11 mouse cellular contexts compared by ENCODE assay signal in the genomic region with DNA sequence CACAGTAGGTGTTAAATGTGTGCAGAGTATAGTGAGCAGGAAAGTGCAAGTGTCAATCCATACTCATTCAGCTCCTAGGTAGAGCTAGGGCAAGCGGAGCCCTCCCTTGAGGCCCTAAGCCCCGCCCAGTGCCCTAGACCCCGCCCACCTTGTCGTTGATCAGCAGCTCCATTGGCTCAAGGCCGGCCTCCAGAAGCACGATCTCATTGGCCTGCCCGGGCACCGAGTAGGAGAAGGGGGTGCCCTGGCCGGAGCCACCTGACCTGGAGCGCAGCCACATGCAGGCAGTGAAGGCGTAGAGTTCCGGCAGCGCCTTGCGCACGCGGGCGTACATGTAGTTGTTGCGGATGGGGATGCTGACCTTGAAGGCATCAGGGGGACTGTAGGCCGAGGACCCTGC. TPM values are rescaled to one million over a fixed set of nuclear protein-coding genes. Genes with fewer than 3 reads are reported as not detected.
A peak's percentile ranks its signal among the peaks of the same experiment; 100 is the strongest.
DNase-seq lines count a peak whose midpoint lies in the region; ATAC-seq and TF ChIP-seq lines count a peak whose summit lies in the region.
"Had no signal": no experiment of that assay in that cellular context is flagged by ENCODE, and none has a peak within 500 bp of the region (broad histone marks: within the 10 kb centered on the region; RNA-seq: fewer than 3 reads in every experiment).

No protein-coding gene starts in this region.

- H3K4me3 ChIP-seq in heart, embryonic 10.5 days, result no peak overlapping the region
- no peak overlapping the region for H3K4me3 ChIP-seq in heart, adult 2 months
- H3K4me3 ChIP-seq in midbrain, embryonic 12.5 days, result no peak overlapping the region
- no peak overlapping the region for H3K4me3 ChIP-seq in midbrain, embryonic 16.5 days (ENCODE audit: low read depth, low read length)
- H3K4me3 ChIP-seq in forebrain, embryonic 13.5 days, result no peak overlapping the region
- H3K4me3 ChIP-seq in stomach, postnatal 0 days (ENCODE audit: low read depth, low read length), result no peak overlapping the region
- H3K4me3 ChIP-seq: limb, embryonic 13.5 days; neural tube, embryonic 13.5 days had no signal

- no peak overlapping the region for H3K9ac ChIP-seq in heart, adult 2 months (ENCODE audit: low read depth, low read length)
- H3K9ac ChIP-seq in midbrain, embryonic 12.5 days (replicated peaks), result no peak overlapping the region
- no peak overlapping the region for H3K9ac ChIP-seq in midbrain, embryonic 16.5 days (ENCODE audit: low read depth, low read length)
- H3K9ac ChIP-seq in forebrain, embryonic 13.5 days, result no peak overlapping the region
- no peak overlapping the region for H3K9ac ChIP-seq in stomach, postnatal 0 days (ENCODE audit: low read length)
- H3K9ac ChIP-seq: limb, embryonic 13.5 days; neural tube, embryonic 13.5 days had no signal

- no peaks in the 10 kb centered on the region for H3K36me3 ChIP-seq in heart, embryonic 10.5 days
- no peaks in the 10 kb centered on the region for H3K36me3 ChIP-seq in heart, adult 2 months (ENCODE audit: control insufficient read depth, insufficient read depth, low read length)
- no peaks in the 10 kb centered on the region for H3K36me3 ChIP-seq in midbrain, embryonic 12.5 days
- peaks cover 2% of the 10 kb centered on the region; the same call in 1 of the 2 replicates for H3K36me3 ChIP-seq in midbrain, embryonic 16.5 days (ENCODE audit: control insufficient read depth, insufficient read depth, low read length)
- no peaks in the 10 kb centered on the region for H3K36me3 ChIP-seq in forebrain, embryonic 13.5 days (ENCODE audit: poor library complexity, severe bottlenecking)
- H3K36me3 ChIP-seq in stomach, postnatal 0 days (ENCODE audit: control insufficient read depth, insufficient read depth, low read length), result no peaks in the 10 kb centered on the region
- H3K36me3 ChIP-seq: limb, embryonic 13.5 days had no signal

- H3K9me3 ChIP-seq in heart, embryonic 10.5 days, result no peaks in the 10 kb centered on the region
- no peaks in the 10 kb centered on the region for H3K9me3 ChIP-seq in midbrain, embryonic 12.5 days
- H3K9me3 ChIP-seq in midbrain, embryonic 16.5 days (replicated peaks; ENCODE audit: control insufficient read depth, low read length, poor library complexity, severe bottlenecking), result no peaks in the 10 kb centered on the region
- H3K9me3 ChIP-seq in forebrain, embryonic 13.5 days (replicated peaks), result no peaks in the 10 kb centered on the region
- no peaks in the 10 kb centered on the region for H3K9me3 ChIP-seq in stomach, postnatal 0 days (ENCODE audit: control insufficient read depth, low read length)
- H3K9me3 ChIP-seq: limb, embryonic 13.5 days; neural tube, embryonic 13.5 days had no signal

- no peaks in the 10 kb centered on the region for H3K79me2 ChIP-seq in heart, adult 2 months (replicated peaks; ENCODE audit: control insufficient read depth, insufficient read depth, low read length)

- H3K4me2 ChIP-seq in midbrain, embryonic 12.5 days (replicated peaks), result peak overlapping the region; percentile 30; the same call in 1 of the 2 replicates
- H3K4me2 ChIP-seq in midbrain, embryonic 16.5 days (ENCODE audit: low read length), result no peak overlapping the region
- peak overlapping the region; percentile 14 for H3K4me2 ChIP-seq in forebrain, embryonic 13.5 days
- H3K4me2 ChIP-seq in stomach, postnatal 0 days (replicated peaks; ENCODE audit: low read depth), result no peak overlapping the region
- H3K4me2 ChIP-seq: limb, embryonic 13.5 days; neural tube, embryonic 13.5 days had no signal

- no peak for TF ChIP-seq EP300 in heart, adult 2 months (IDR thresholded peaks at IDR 0.05; ENCODE audit: insufficient read depth, low read depth, low read length)
- no peak for TF ChIP-seq EP300 in stomach, postnatal 0 days (optimal IDR thresholded peaks at IDR 0.05)

- peak; percentile 76 for DNase-seq in heart, embryonic 10.5 days (ENCODE audit: low spot score)
- no peak for DNase-seq in heart, adult 2 months
- peak; percentile 30 for DNase-seq in stomach, postnatal 0 days (ENCODE audit: low spot score)
- no peak for DNase-seq in heart, adult 8-10 months (ENCODE audit: low spot score)
- no peak for DNase-seq in heart, postnatal 25 days (ENCODE audit: low spot score)

- H3K4me1 ChIP-seq in heart, embryonic 10.5 days, result peaks cover 10% of the 10 kb centered on the region; the same call in 1 of the 2 replicates
- no peaks in the 10 kb centered on the region for H3K4me1 ChIP-seq in heart, adult 2 months (ENCODE audit: control insufficient read depth, insufficient read depth, low read length)
- H3K4me1 ChIP-seq in midbrain, embryonic 12.5 days, result peaks cover 12% of the 10 kb centered on the region
- H3K4me1 ChIP-seq in midbrain, embryonic 16.5 days (ENCODE audit: control insufficient read depth, insufficient read depth, low read length), result no peaks in the 10 kb centered on the region; the same call in 1 of the 2 replicates
- H3K4me1 ChIP-seq in forebrain, embryonic 13.5 days, result peaks cover 7% of the 10 kb centered on the region; the same call in 1 of the 2 replicates
- H3K4me1 ChIP-seq in stomach, postnatal 0 days (replicated peaks; ENCODE audit: control insufficient read depth, insufficient read depth), result no peaks in the 10 kb centered on the region
- H3K4me1 ChIP-seq: limb, embryonic 13.5 days had no signal

- ATAC-seq in midbrain, embryonic 12.5 days (ENCODE audit: low FRiP score, low read depth), result peak; percentile 47; the same call in 1 of the 2 replicates
- no peak for ATAC-seq in midbrain, embryonic 16.5 days
- ATAC-seq in forebrain, embryonic 13.5 days, result no peak
- ATAC-seq in stomach, postnatal 0 days (ENCODE audit: low FRiP score, low TSS enrichment), result no peak; the same call in 1 of the 2 replicates

- no peak for TF ChIP-seq POLR2A in heart, adult 2 months (IDR thresholded peaks at IDR 0.05; ENCODE audit: insufficient read depth, low read depth, low read length)

- no peak for TF ChIP-seq CTCF in heart, adult 2 months (IDR thresholded peaks at IDR 0.05)
- no peak for TF ChIP-seq CTCF in stomach, postnatal 0 days (IDR thresholded peaks at IDR 0.05; ENCODE audit: low read depth)

- no peak overlapping the region for H3K27ac ChIP-seq in heart, embryonic 10.5 days
- no peak overlapping the region for H3K27ac ChIP-seq in heart, adult 2 months
- no peak overlapping the region for H3K27ac ChIP-seq in midbrain, embryonic 12.5 days (replicated peaks)
- no peak overlapping the region for H3K27ac ChIP-seq in midbrain, embryonic 16.5 days (ENCODE audit: low read length)
- H3K27ac ChIP-seq in forebrain, embryonic 13.5 days, result no peak overlapping the region
- no peak overlapping the region for H3K27ac ChIP-seq in stomach, postnatal 0 days (replicated peaks)
- H3K27ac ChIP-seq: limb, embryonic 13.5 days; neural tube, embryonic 13.5 days had no signal

- H3K27me3 ChIP-seq in heart, embryonic 10.5 days (ENCODE audit: insufficient read depth, poor library complexity, severe bottlenecking), result peaks cover 89% of the 10 kb centered on the region
- no peaks in the 10 kb centered on the region for H3K27me3 ChIP-seq in heart, adult 2 months (ENCODE audit: control insufficient read depth, insufficient read depth, low read length)
- H3K27me3 ChIP-seq in midbrain, embryonic 12.5 days, result peaks cover 50% of the 10 kb centered on the region
- H3K27me3 ChIP-seq in midbrain, embryonic 16.5 days (ENCODE audit: control insufficient read depth, insufficient read depth, low read depth, low read length), result no peaks in the 10 kb centered on the region
- 0 out of 2 replicates have a peak, but pooled peaks cover 3% of the 10 kb centered on the region for H3K27me3 ChIP-seq in forebrain, embryonic 13.5 days
- no peaks in the 10 kb centered on the region for H3K27me3 ChIP-seq in stomach, postnatal 0 days (ENCODE audit: control insufficient read depth, insufficient read depth, low read length)

- WGBS in heart, embryonic 10.5 days, result 20% methylated on average over 19 of the region's 19 CpGs
- 35% methylated on average over 19 of the region's 19 CpGs for WGBS in heart, adult 2 months
- WGBS in midbrain, embryonic 12.5 days, result 23% methylated on average over 19 of the region's 19 CpGs
- 23% methylated on average over 19 of the region's 19 CpGs for WGBS in midbrain, embryonic 16.5 days
- WGBS in forebrain, embryonic 13.5 days, result 21% methylated on average over 19 of the region's 19 CpGs
- WGBS in stomach, postnatal 0 days, result 31% methylated on average over 19 of the region's 19 CpGs

- intact Hi-C loops in heart, adult 2 months (cut with DNase I), result no loop called here
- intact Hi-C loops in heart, postnatal 25 days (cut with DNase I), result no loop called here

RNA-seq across cellular contexts. Expression of gene Nptxr, which starts 12.1 kb away (rescaled TPM):
- polyA plus RNA-seq in heart, embryonic 10.5 days (2016; fragmentation: Nextera tagmentation; extraction: Ambion mirVana), result 1.1 and 1.2 TPM in 2 replicates
- total RNA-seq in heart, adult 2 months (2021), result 1 to 10 TPM; 1.5 to 1.7 TPM
- 1.3 and 1.6 TPM in 2 replicates for polyA plus RNA-seq in heart, adult 2 months (2012; rRNA removed)
- 8.7 and 11.7 TPM in 2 replicates for polyA plus RNA-seq in midbrain, embryonic 12.5 days (2016; fragmentation: Nextera tagmentation; extraction: Ambion mirVana)
- 55.0 and 62.1 TPM in 2 replicates for polyA plus RNA-seq in midbrain, embryonic 16.5 days (2015; fragmentation: Nextera tagmentation; extraction: Ambion mirVana)
- polyA plus RNA-seq in forebrain, embryonic 13.5 days (2015; fragmentation: Nextera tagmentation; extraction: Ambion mirVana), result 7.9 and 8.3 TPM in 2 replicates
- polyA plus RNA-seq in stomach, postnatal 0 days (2015; fragmentation: Nextera tagmentation; extraction: Ambion mirVana), result 2.0 and 2.5 TPM in 2 replicates
- total RNA-seq in heart, adult 8-10 months (2022), result 1 to 10 TPM; 1.3 to 2.0 (median 1.8) TPM
- 1 to 10 TPM; 1.5 to 1.8 TPM for total RNA-seq in heart, postnatal 25 days (2021)

RNA-seq across cellular contexts. Expression of gene Dnal4, which starts 14.8 kb away (rescaled TPM):
- polyA plus RNA-seq in heart, embryonic 10.5 days (2016; fragmentation: Nextera tagmentation; extraction: Ambion mirVana), result 37.3 and 48.0 TPM in 2 replicates
- total RNA-seq in heart, adult 2 months (2021), result 10 to 100 TPM; 19.3 to 21.7 TPM
- 43.0 and 46.8 TPM in 2 replicates for polyA plus RNA-seq in heart, adult 2 months (2012; rRNA removed)
- polyA plus RNA-seq in midbrain, embryonic 12.5 days (2016; fragmentation: Nextera tagmentation; extraction: Ambion mirVana), result 72.4 and 77.9 TPM in 2 replicates
- polyA plus RNA-seq in midbrain, embryonic 16.5 days (2015; fragmentation: Nextera tagmentation; extraction: Ambion mirVana), result 69.0 and 76.5 TPM in 2 replicates
- 90.6 and 94.0 TPM in 2 replicates for polyA plus RNA-seq in forebrain, embryonic 13.5 days (2015; fragmentation: Nextera tagmentation; extraction: Ambion mirVana)
- 30.5 and 31.4 TPM in 2 replicates for polyA plus RNA-seq in stomach, postnatal 0 days (2015; fragmentation: Nextera tagmentation; extraction: Ambion mirVana)
- 10 to 100 TPM; 21.0 to 25.3 (median 21.7) TPM for total RNA-seq in heart, adult 8-10 months (2022)
- 10 to 100 TPM; 20.5 to 22.9 TPM for total RNA-seq in heart, postnatal 25 days (2021)

RNA-seq across cellular contexts. Expression of gene Npcd, which starts 41.6 kb away (rescaled TPM):
- not detected in 2 replicates for polyA plus RNA-seq in heart, embryonic 10.5 days (2016; fragmentation: Nextera tagmentation; extraction: Ambion mirVana)
- under 1 TPM; 0.29 to 0.30 TPM for total RNA-seq in heart, adult 2 months (2021)
- polyA plus RNA-seq in heart, adult 2 months (2012; rRNA removed), result 0.31 TPM in 1 of 2 replicates, not detected in the other
- 0.45 TPM in 1 of 2 replicates, not detected in the other for polyA plus RNA-seq in midbrain, embryonic 12.5 days (2016; fragmentation: Nextera tagmentation; extraction: Ambion mirVana)
- polyA plus RNA-seq in midbrain, embryonic 16.5 days (2015; fragmentation: Nextera tagmentation; extraction: Ambion mirVana), result 0.74 and 1.3 TPM in 2 replicates
- not detected in 2 replicates for polyA plus RNA-seq in forebrain, embryonic 13.5 days (2015; fragmentation: Nextera tagmentation; extraction: Ambion mirVana)
- polyA plus RNA-seq in stomach, postnatal 0 days (2015; fragmentation: Nextera tagmentation; extraction: Ambion mirVana), result 0.81 TPM in 1 of 2 replicates, not detected in the other
- total RNA-seq in heart, adult 8-10 months (2022), result under 1 TPM in 3 of 4 experiments, not detected in 1; 0.33 to 0.69 (median 0.47) TPM
- total RNA-seq in heart, postnatal 25 days (2021), result under 1 TPM in 1 of 2 experiments, not detected in 1; 0.26 TPM
- polyA plus RNA-seq: intestine, embryonic 14.5 days; neural tube, embryonic 13.5 days had no signal

RNA-seq across cellular contexts. Expression of gene Cbx6, which starts 42.0 kb away (rescaled TPM):
- 18.9 and 27.1 TPM in 2 replicates for polyA plus RNA-seq in heart, embryonic 10.5 days (2016; fragmentation: Nextera tagmentation; extraction: Ambion mirVana)
- total RNA-seq in heart, adult 2 months (2021), result 10 to 100 TPM; 21.1 to 21.3 TPM
- 22.9 and 24.1 TPM in 2 replicates for polyA plus RNA-seq in heart, adult 2 months (2012; rRNA removed)
- polyA plus RNA-seq in midbrain, embryonic 12.5 days (2016; fragmentation: Nextera tagmentation; extraction: Ambion mirVana), result 45.5 and 45.7 TPM in 2 replicates
- polyA plus RNA-seq in midbrain, embryonic 16.5 days (2015; fragmentation: Nextera tagmentation; extraction: Ambion mirVana), result 73.2 and 73.7 TPM in 2 replicates
- 39.0 and 43.8 TPM in 2 replicates for polyA plus RNA-seq in forebrain, embryonic 13.5 days (2015; fragmentation: Nextera tagmentation; extraction: Ambion mirVana)
- 33.3 and 34.8 TPM in 2 replicates for polyA plus RNA-seq in stomach, postnatal 0 days (2015; fragmentation: Nextera tagmentation; extraction: Ambion mirVana)
- total RNA-seq in heart, adult 8-10 months (2022), result 10 to 100 TPM; 15.5 to 20.3 (median 18.9) TPM
- total RNA-seq in heart, postnatal 25 days (2021), result 10 to 100 TPM; 27.9 to 33.5 TPM

RNA-seq across cellular contexts. Expression of gene Sun2, which starts 50.1 kb away (rescaled TPM):
- polyA plus RNA-seq in heart, embryonic 10.5 days (2016; fragmentation: Nextera tagmentation; extraction: Ambion mirVana), result 2.4 and 2.9 TPM in 2 replicates
- 10 to 100 TPM; 83.3 to 96.7 TPM for total RNA-seq in heart, adult 2 months (2021)
- 57.9 and 69.2 TPM in 2 replicates for polyA plus RNA-seq in heart, adult 2 months (2012; rRNA removed)
- 8.0 and 8.7 TPM in 2 replicates for polyA plus RNA-seq in midbrain, embryonic 12.5 days (2016; fragmentation: Nextera tagmentation; extraction: Ambion mirVana)
- polyA plus RNA-seq in midbrain, embryonic 16.5 days (2015; fragmentation: Nextera tagmentation; extraction: Ambion mirVana), result 5.7 and 6.0 TPM in 2 replicates
- polyA plus RNA-seq in forebrain, embryonic 13.5 days (2015; fragmentation: Nextera tagmentation; extraction: Ambion mirVana), result 8.1 and 8.4 TPM in 2 replicates
- polyA plus RNA-seq in stomach, postnatal 0 days (2015; fragmentation: Nextera tagmentation; extraction: Ambion mirVana), result 2.2 TPM in 2 replicates
- total RNA-seq in heart, adult 8-10 months (2022), result 10 to 100 TPM; 83.8 to 98.3 (median 94.7) TPM
- 10 to 100 TPM; 79.3 to 80.7 TPM for total RNA-seq in heart, postnatal 25 days (2021)

Comparison
In these comparisons a context has a peak if more than half of its experiments do, and no peak if none do; other contexts are left out.
1. DNase-seq: peak in heart, embryonic 10.5 days (single experiment) and stomach, postnatal 0 days (single experiment); none in heart, adult 2 months (0 of 2), heart, adult 8-10 months (single experiment) and heart, postnatal 25 days (single experiment).
2. H3K4me2 ChIP-seq: peak in midbrain, embryonic 12.5 days (single experiment) and forebrain, embryonic 13.5 days (single experiment); none in midbrain, embryonic 16.5 days (single experiment) and stomach, postnatal 0 days (single experiment).